Mouse (Mus musculus) heart, postnatal 25 days (tissue): ENCODE data around the gene Rita1. TPM values are rescaled to one million over a fixed set of nuclear protein-coding genes. Genes with fewer than 3 reads are reported as not detected.

Source experiments
- DNase-seq: peaks from one replicate; pipeline ENCODE4 v3.0.0; 2022; ENCODE audit warnings: low spot score
- intact Hi-C: fragments of 180-260 bp; cut with DNase I; formaldehyde crosslinking; loops from one replicate; pipeline ENCODE4 v1.15.1; 2025
- total RNA-seq, 2 experiments: library from RNA; stranded (reverse); gene quantifications; 2 replicates each; pipeline ENCODE4 v1.2.3; 2021

Gene Rita1
- total RNA-seq, 2 experiments from 2014 or later, result 15.4 to 18.7 TPM

- intact Hi-C loops, result no loop called here
- peak; percentile 75 for DNase-seq
Observed at GRCm38 (mm10) chr5:120560616-120561311, 51.6 kb downstream of the Rita1 start.

- intact Hi-C loops, result no loop called here
- no peak for DNase-seq
Observed at GRCm38 (mm10) chr5:120560129-120560615, 52.2 kb downstream of the Rita1 start.

GRCm38 (mm10) chr5:120558762-120559161 is 53.6 kb downstream of the Rita1 start:
- intact Hi-C loops, result loop anchor here (10.0 kb wide), 1 partner anchor 46 kb away; no protein-coding TSS in a partner anchor
- no peak for DNase-seq

GRCm38 (mm10) chr5:120558041-120558440 is 54.3 kb downstream of the Rita1 start:
- intact Hi-C loops, result loop anchor here (10.0 kb wide), 1 partner anchor 47 kb away; no protein-coding TSS in a partner anchor
- no peak for DNase-seq

- intact Hi-C loops, result loop anchor here (10.0 kb wide), 1 partner anchor 49 kb away; no protein-coding TSS in a partner anchor
Observed at GRCm38 (mm10) chr5:120555871-120556270, 56.5 kb downstream of the Rita1 start.

GRCm38 (mm10) chr5:120550673-120551072 is 61.7 kb downstream of the Rita1 start:
- intact Hi-C loops, result loop anchor here (10.0 kb wide), 1 partner anchor 54 kb away; no protein-coding TSS in a partner anchor
- DNase-seq, result no peak

More at GRCm38 (mm10) chr5:120555871-120556270, 56.5 kb downstream of the Rita1 start:
- DNase-seq, result no peak

GRCm38 (mm10) chr5:120550137-120550536 is 62.3 kb downstream of the Rita1 start:
- intact Hi-C loops, result loop anchor here (10.0 kb wide), 1 partner anchor 55 kb away; no protein-coding TSS in a partner anchor
- no peak for DNase-seq

GRCm38 (mm10) chr5:120548236-120548850 is 64.0 kb downstream of the Rita1 start:
- no peak for DNase-seq
- intact Hi-C loops, result no loop called here

Other genes starting within 250 kb of the Rita1 start
- not detected for gene Lhx5, start 180.9 kb downstream of the Rita1 start, total RNA-seq
- gene Sdsl, start 139.8 kb downstream of the Rita1 start, total RNA-seq, result 1 to 10 TPM; 8.8 to 9.6 TPM
- gene Sds, start 136.1 kb downstream of the Rita1 start, total RNA-seq, result 1 to 10 TPM; 1.2 to 1.3 TPM
- 10 to 100 TPM; 33.2 to 37.1 TPM for gene Plbd2, start 109.0 kb downstream of the Rita1 start, total RNA-seq
- 10 to 100 TPM in 1 of 2 experiments, 1 to 10 TPM in 1; 9.3 to 12.6 TPM for gene Slc8b1, start 101.4 kb downstream of the Rita1 start, total RNA-seq
- 10 to 100 TPM; 36.0 to 37.9 TPM for gene Tpcn1, start 23.9 kb downstream of the Rita1 start, total RNA-seq
- not detected for gene Iqcd, start 23.6 kb downstream of the Rita1 start, total RNA-seq
- gene Ddx54, start 150 bp upstream of the Rita1 start, total RNA-seq, result 10 to 100 TPM; 20.1 to 21.4 TPM
- not detected for gene Cfap73, start 21.6 kb upstream of the Rita1 start, total RNA-seq
- not detected for gene Rasal1, start 36.2 kb upstream of the Rita1 start, total RNA-seq
- 1 to 10 TPM; 1.8 to 1.9 TPM for gene Dtx1, start 99.3 kb upstream of the Rita1 start, total RNA-seq
- under 1 TPM; 0.57 to 0.78 TPM for gene Oas2, start 137.3 kb upstream of the Rita1 start, total RNA-seq
- under 1 TPM; 0.10 to 0.17 TPM for gene Oas3, start 165.1 kb upstream of the Rita1 start, total RNA-seq
- gene Oas1e, start 182.9 kb upstream of the Rita1 start, total RNA-seq, result not detected
- under 1 TPM; 0.10 to 0.48 TPM for gene Oas1c, start 199.9 kb upstream of the Rita1 start, total RNA-seq
- gene Oas1f, start 234.8 kb upstream of the Rita1 start, total RNA-seq, result not detected
- gene Oas1h, start 248.8 kb upstream of the Rita1 start, total RNA-seq, result not detected